Mouse (Mus musculus): ENCODE results near the gene Ggps1. TPM values are rescaled to one million over a fixed set of nuclear protein-coding genes. Genes with fewer than 3 reads are reported as not detected.

The Ggps1 gene
- total and polyA plus RNA-seq, 2 experiments from 2014 or later, result 73.0 to 107 TPM

- Histone ChIP-seq H3K36me3 (ENCODE audit: insufficient read depth) (peaks cover 34% of the 10 kb centered on the region), H3K9me3 (ENCODE audit: low read length) (no peaks in the 10 kb centered on the region), H3K4me3 (ENCODE audit: low read depth, low read length) (no peak overlapping the region), H3K4me1 (ENCODE audit: insufficient read depth) (no peaks in the 10 kb centered on the region), H3K27me3 (ENCODE audit: insufficient read depth, low read length) (no peaks in the 10 kb centered on the region), H3K27ac (ENCODE audit: low read depth, low read length) (no peak overlapping the region), H3K4me2 (ENCODE audit: low read depth) (no peak overlapping the region), H3K9ac (no peak overlapping the region)
- DNase-seq (no peak), ATAC-seq (no peak)
- no peak for TF ChIP-seq CTCF (IDR thresholded peaks at IDR 0.05; ENCODE audit: low read depth)
- 96% methylated on average over 2 of the region's 2 CpGs for WGBS
Observed at GRCm38 (mm10) chr13:14014001-14014400, 49.3 kb downstream of the Ggps1 start.

DNA sequence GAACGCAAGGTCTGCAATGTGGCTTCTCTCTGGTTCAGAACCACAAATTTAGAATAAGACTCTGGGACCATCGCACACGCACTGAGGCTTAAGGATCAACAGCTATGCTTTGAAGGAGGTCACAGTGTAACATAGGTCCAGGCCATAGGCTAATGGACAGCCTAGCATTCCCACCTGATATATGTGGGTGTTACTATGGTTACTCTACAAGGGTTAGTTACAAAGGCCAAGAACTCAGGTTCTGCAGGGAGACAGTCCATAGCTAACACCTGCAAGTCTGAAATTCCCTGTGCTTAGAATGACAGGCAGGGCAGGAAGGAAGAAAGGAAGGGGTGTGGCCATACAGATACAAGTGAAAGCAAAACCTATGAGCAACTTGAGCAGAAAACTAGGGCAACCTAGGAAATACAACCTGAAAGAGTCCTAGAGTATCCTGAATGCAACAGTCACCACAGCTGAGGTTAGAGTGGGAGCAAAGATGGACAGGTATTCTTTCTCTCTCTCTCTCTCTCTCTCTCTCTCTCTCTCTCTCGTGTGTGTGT lies 51.8 kb downstream of the Ggps1 start:
- WGBS, result 94% methylated on average over 4 of the region's 4 CpGs
- Histone ChIP-seq H3K9ac (no peak overlapping the region), H3K9me3 (ENCODE audit: low read length) (no peaks in the 10 kb centered on the region), H3K4me1 (ENCODE audit: insufficient read depth) (no peaks in the 10 kb centered on the region), H3K27me3 (ENCODE audit: insufficient read depth, low read length) (no peaks in the 10 kb centered on the region), H3K27ac (ENCODE audit: low read depth, low read length) (no peak overlapping the region), H3K36me3 (ENCODE audit: insufficient read depth) (peaks cover 32% of the 10 kb centered on the region), H3K4me2 (ENCODE audit: low read depth) (no peak overlapping the region), H3K4me3 (ENCODE audit: low read depth, low read length) (no peak overlapping the region)
- no peak for TF ChIP-seq CTCF (IDR thresholded peaks at IDR 0.05; ENCODE audit: low read depth)
- no peak for ATAC-seq
- no peak for DNase-seq

GRCm38 (mm10) chr13:14006056-14006455 lies 57.2 kb downstream of the Ggps1 start:
- Histone ChIP-seq H3K36me3 (ENCODE audit: insufficient read depth) (peaks cover 50% of the 10 kb centered on the region), H3K27me3 (ENCODE audit: insufficient read depth, low read length) (no peaks in the 10 kb centered on the region), H3K4me3 (ENCODE audit: low read depth, low read length) (no peak overlapping the region), H3K9ac (no peak overlapping the region), H3K4me2 (ENCODE audit: low read depth) (no peak overlapping the region), H3K9me3 (ENCODE audit: low read length) (no peaks in the 10 kb centered on the region), H3K27ac (ENCODE audit: low read depth, low read length) (no peak overlapping the region), H3K4me1 (ENCODE audit: insufficient read depth) (no peaks in the 10 kb centered on the region)
- DNase-seq, result no peak
- WGBS, result 76% methylated on average over 2 of the region's 2 CpGs
- no peak for TF ChIP-seq CTCF (IDR thresholded peaks at IDR 0.05; ENCODE audit: low read depth)
- no peak for ATAC-seq

DNA sequence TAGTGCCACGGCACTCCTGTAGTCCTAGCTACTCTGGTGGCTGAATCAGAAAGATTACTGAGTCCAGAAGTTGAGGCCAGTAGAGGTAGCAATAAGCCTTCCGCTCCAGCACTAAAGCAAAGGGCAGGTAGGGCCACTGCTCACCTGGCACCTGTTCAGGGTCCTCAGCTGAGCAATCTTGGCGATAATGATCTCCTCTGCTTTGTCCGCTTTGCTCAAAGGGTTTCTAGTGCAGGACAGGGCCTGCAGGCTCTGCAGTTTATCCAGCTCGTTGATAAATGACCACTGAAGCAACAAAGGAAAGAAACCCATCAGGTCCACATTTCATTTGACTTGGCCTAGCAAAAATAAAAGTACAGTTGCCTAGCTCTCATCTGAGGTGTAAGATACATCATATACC lies 58.3 kb downstream of the Ggps1 start:
- H3K27ac ChIP-seq (ENCODE audit: low read depth, low read length), result no peak overlapping the region
- H3K4me1 ChIP-seq (ENCODE audit: insufficient read depth), result no peaks in the 10 kb centered on the region
- ATAC-seq, result no peak
- H3K9me3 ChIP-seq (ENCODE audit: low read length), result no peaks in the 10 kb centered on the region
- WGBS, result 93% methylated on average over 5 of the region's 5 CpGs
- H3K27me3 ChIP-seq (ENCODE audit: insufficient read depth, low read length), result no peaks in the 10 kb centered on the region
- H3K36me3 ChIP-seq (ENCODE audit: insufficient read depth), result peaks cover 60% of the 10 kb centered on the region
- H3K4me3 ChIP-seq (ENCODE audit: low read depth, low read length), result no peak overlapping the region
- no peak for TF ChIP-seq CTCF (IDR thresholded peaks at IDR 0.05; ENCODE audit: low read depth)
- no peak overlapping the region for H3K4me2 ChIP-seq (ENCODE audit: low read depth)
- DNase-seq, result no peak
- no peak overlapping the region for H3K9ac ChIP-seq

DNA sequence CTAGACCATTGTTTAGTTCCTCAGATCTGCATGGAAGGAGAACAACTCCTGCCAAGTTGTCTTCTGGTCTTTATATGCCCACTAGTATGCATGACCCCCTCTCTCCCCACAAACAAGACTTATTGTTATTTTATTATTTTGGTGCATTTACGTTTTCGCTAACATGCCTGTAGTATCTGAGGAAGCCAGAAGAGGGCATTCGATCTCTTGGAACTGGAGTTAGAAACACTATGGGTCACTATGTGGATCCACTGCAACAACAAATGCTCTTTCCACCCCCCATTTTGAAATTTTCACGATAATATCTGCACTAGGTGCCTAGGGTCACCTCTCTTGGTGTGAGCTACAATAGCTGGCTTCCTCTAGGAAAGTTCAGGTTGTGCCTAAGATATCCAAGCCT lies 59.2 kb downstream of the Ggps1 start:
- Histone ChIP-seq H3K4me3 (ENCODE audit: low read depth, low read length) (no peak overlapping the region), H3K27ac (ENCODE audit: low read depth, low read length) (no peak overlapping the region), H3K4me2 (ENCODE audit: low read depth) (no peak overlapping the region), H3K9me3 (ENCODE audit: low read length) (no peaks in the 10 kb centered on the region), H3K27me3 (ENCODE audit: insufficient read depth, low read length) (no peaks in the 10 kb centered on the region), H3K4me1 (ENCODE audit: insufficient read depth) (no peaks in the 10 kb centered on the region), H3K9ac (no peak overlapping the region), H3K36me3 (ENCODE audit: insufficient read depth) (peaks cover 67% of the 10 kb centered on the region)
- 80% methylated on average over 4 of the region's 4 CpGs for WGBS
- ATAC-seq (no peak), DNase-seq (peak; percentile 7)
- TF ChIP-seq CTCF (IDR thresholded peaks at IDR 0.05; ENCODE audit: low read depth), result peak; percentile 47

- no peak for ATAC-seq
- DNase-seq, result no peak
- H3K27me3 ChIP-seq (ENCODE audit: insufficient read depth, low read length), result no peaks in the 10 kb centered on the region
- 48% methylated on average over 2 of the region's 2 CpGs for WGBS
- H3K36me3 ChIP-seq (ENCODE audit: insufficient read depth), result peaks cover 71% of the 10 kb centered on the region
- no peak overlapping the region for H3K4me2 ChIP-seq (ENCODE audit: low read depth)
- no peaks in the 10 kb centered on the region for H3K4me1 ChIP-seq (ENCODE audit: insufficient read depth)
- no peak for TF ChIP-seq CTCF (IDR thresholded peaks at IDR 0.05; ENCODE audit: low read depth)
- no peak overlapping the region for H3K9ac ChIP-seq
- no peaks in the 10 kb centered on the region for H3K9me3 ChIP-seq (ENCODE audit: low read length)
- no peak overlapping the region for H3K4me3 ChIP-seq (ENCODE audit: low read depth, low read length)
- H3K27ac ChIP-seq (ENCODE audit: low read depth, low read length), result no peak overlapping the region
Observed at GRCm38 (mm10) chr13:14002706-14003105, 60.6 kb downstream of the Ggps1 start.

Other genes starting within 250 kb of the Ggps1 start
- 20.4 and 22.0 TPM in 2 replicates for gene B3galnt2, start 109.0 kb downstream of the Ggps1 start, total RNA-seq (2014; rRNA removed)
- gene B3galnt2, start 109.0 kb downstream of the Ggps1 start, polyA plus RNA-seq (2015; fragmentation: Nextera tagmentation; extraction: Ambion mirVana), result 5.9 and 9.8 TPM in 2 replicates
- 92.9 and 109 TPM in 2 replicates for gene Tbce, start 23.9 kb downstream of the Ggps1 start, total RNA-seq (2014; rRNA removed)
- gene Tbce, start 23.9 kb downstream of the Ggps1 start, polyA plus RNA-seq (2015; fragmentation: Nextera tagmentation; extraction: Ambion mirVana), result 75.2 and 83.0 TPM in 2 replicates
- gene Arid4b, start 256 bp downstream of the Ggps1 start, total RNA-seq (2014; rRNA removed), result 27.7 and 37.0 TPM in 2 replicates
- 35.4 and 56.3 TPM in 2 replicates for gene Arid4b, start 256 bp downstream of the Ggps1 start, polyA plus RNA-seq (2015; fragmentation: Nextera tagmentation; extraction: Ambion mirVana)